Mouse (Mus musculus) megakaryocyte, embryonic 14.5 days (primary cell): ENCODE data around the gene Braf.

Experiments
- FLI1 ChIP-seq: IDR thresholded peaks from 2 replicates; pipeline ENCODE4 v1.6.1; 2012; ENCODE audit warnings: low read length, inconsistent platforms, mixed read lengths
- GATA1 ChIP-seq: IDR thresholded peaks from 3 replicates; pipeline ENCODE4 v1.6.1; 2012; ENCODE audit warnings: mixed read lengths, low read length, inconsistent platforms, borderline replicate concordance

DNA sequence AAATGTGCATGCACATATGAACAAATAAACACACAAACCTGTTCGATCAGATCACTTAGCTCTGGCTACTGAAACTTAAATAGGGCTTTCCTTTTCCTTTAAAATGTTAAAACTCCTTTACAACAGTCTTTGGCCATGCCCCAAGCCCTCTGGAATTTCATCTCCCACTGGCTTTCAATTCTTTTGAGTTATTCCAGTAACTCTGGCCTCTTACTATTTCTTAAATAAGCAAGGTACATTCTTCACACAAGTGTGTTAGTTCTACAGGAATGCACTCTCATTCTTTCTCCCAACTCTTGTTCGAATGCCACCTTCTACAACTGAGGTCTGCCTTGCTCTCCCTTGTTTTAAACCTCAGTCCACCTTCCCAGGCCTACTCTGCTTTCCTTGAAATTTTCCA, 8.2 kb downstream of the Braf start:
- TF ChIP-seq FLI1, result no peak
- TF ChIP-seq GATA1, result no peak
